Mouse (Mus musculus) thymus, postnatal 4 days (tissue): ENCODE data around the gene Atp2a3.

Source experiments
- DNase-seq: peaks from one replicate; pipeline ENCODE4 v3.0.0; 2021

Atp2a3 gene

DNA sequence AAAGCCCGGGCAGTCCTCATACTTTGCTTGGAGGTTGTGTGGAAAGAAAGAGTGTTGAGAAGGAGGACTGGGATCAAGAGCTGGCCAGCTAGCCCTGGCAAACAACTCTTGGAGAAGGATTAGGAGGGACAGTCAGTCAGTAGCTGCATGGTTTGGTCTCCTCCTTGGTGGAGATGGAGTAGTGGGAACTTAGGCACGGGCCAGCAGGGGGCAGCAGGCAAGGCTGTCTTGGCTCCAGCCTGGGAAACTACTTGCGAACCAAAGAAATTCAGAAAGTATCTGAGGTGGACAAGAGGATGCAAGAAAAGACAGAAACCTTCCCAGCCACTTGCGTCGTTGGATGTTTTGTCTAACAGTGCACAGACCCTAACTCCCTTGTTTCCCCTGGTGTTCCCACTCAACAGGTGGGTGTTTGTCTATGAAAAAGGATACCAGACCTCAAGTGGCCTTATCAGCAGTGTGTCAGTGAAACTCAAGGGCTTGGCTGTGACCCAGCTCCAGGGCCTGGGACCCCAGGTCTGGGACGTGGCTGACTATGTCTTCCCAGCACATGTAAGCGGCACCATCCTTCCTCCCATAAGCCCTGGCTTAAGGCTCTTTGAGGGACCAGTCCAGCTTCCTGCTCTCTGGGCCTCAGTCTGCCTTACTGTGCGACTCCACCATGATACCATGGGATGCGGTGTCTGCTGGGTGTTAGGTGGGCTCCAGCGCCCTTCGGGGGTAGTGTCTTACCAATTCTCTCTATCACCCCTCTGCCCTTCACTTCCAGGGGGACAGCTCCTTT, 46.9 kb downstream of the Atp2a3 start:
- peak; percentile 91 for DNase-seq

DNA sequence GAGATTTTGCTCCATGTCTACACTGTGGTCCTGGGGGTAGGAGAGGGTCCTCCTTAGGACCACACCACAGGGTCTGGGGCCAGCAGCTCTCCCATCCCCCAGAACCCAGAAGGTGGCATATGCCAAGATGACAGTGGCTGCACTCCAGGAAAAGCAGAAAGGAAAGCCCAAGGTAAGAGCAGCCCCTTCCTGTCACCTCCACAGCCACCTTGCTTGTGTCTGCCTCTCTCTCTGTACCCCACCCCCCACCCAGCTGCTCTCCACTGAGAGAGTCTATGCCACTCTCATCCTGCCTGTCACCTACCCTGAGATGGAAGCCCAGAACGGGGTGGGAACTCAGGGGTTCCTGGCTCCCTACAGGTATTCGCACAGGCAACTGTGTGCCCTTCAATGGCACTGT, 47.9 kb downstream of the Atp2a3 start:
- DNase-seq, result peak; percentile 61

DNA sequence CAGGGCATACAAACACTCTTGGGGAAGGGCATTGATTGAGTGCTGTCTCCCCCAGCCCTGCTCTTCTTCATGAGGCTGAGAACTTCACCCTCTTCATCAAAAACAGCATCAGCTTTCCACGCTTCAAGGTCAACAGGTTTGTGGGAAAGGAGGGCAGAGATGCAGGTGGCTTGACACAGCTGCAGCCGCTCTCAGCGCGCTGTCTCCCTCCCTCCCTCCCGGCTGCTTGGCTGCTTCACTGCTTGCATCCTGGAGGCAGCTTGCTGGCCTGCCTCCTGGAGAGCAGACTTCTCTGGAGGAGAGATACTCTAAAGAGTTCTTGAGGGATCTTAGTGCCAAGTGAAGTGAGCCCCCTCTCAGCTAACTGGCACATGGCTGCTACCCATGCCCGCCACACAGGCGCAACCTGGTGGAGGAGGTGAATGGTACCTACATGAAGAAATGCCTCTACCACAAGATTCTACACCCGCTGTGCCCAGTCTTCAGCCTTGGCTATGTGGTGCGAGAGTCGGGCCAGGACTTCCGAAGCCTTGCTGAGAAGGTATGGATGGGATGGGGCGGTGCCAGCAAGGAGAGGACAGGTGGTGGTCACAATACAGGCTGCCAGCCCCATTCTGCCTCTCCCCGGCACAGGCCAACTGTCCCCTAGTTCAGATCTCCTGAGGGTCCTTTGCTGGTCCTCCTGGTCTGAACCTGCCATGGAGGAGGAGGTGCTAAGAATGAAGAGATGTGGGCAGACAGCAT, 48.7 kb downstream of the Atp2a3 start:
- peak; percentile 68 for DNase-seq

DNA sequence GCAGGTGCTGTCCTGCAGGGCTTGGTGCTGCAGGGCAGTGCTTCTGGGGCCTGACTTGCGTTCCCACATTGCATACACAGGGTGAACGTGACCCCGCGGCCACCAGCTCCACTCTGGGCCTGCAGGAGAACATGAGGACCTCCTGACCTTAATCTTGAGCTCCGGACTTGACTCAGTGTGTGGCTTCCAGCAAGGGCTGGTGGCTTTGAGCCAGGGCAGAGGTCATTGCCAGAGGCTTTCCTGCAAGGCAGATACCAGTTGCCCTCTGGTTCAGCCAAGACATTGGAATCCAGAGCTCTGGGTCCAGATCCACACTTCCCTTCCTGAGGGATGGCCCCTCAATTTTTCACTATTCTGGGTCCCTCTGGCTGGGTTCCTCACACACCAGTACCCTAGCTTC, 53.0 kb downstream of the Atp2a3 start:
- DNase-seq, result peak; percentile 46

DNA sequence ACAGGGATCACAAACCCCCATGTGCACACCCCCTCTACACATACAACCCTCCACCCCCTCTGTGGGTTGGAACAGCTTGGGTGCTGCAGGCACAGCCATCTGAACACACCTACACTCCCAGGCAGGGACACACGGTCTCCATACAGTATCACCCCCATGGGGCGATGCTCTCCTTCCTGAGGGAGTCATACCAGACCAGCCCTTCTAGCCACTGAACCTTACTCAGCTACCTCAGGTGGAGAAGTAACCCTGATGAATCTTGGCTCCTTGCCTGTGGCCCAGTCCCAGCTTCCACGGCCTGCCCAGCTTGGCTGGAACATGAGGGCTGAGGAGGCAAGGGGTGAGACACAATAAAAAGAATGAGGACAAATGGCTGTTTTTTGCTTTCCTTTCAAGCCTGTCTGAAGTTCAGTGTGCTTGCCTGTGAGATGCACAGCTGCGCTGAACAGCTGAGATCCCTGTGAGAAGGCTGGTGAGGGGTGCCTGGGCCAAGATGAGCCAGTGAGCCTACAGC, 53.9 kb downstream of the Atp2a3 start:
- DNase-seq, result peak; percentile 73

DNA sequence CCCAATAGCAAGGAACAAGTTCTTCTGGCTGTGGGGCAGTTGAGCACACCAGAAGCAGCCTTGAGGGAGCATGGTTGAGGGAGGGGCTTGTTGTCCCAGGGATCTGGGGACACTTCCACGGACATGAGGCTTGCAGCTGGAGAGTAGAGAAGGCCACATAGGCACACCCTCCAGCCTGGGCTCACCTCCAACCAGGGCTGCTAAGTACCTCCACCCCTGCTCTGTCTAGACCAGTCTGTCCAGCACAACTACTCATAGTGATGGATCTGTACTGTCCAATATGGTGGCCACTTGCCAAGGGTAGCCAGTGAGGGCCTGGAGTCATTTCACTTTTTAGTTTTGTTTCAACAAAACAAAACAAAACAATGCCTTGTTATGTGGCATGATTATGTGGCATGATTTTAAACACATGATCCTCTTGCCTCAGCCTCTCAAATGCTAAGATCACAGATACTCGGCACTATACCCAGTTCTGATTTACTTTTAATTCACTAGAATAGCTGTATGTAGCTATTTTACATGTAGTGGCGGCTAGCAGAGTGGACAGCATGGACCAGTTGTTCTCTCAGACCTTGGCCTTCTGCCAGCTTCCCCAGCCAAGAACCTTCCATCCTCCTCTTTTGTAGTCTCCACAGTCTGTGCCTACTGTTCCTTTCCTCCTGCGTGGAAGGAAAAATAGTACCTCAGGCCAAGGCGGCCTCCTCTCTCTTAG, 54.6 kb downstream of the Atp2a3 start:
- DNase-seq, result no peak

DNA sequence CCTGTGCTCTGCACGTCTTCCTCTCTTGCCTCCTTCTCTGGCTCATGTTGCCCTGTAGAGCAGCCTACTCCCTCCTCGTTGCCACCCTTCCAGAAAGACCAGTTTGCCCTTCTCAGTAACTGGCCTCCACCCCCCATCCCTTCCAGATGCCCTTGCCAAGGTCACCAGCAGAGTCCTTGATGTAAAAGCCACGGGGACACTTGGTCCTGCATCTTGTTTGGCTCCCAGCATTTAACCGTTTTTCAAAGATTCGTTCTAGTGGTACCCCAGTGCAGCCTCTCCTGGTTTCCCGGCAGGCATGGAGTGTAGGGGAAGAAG, 55.1 kb downstream of the Atp2a3 start:
- no peak for DNase-seq

DNA sequence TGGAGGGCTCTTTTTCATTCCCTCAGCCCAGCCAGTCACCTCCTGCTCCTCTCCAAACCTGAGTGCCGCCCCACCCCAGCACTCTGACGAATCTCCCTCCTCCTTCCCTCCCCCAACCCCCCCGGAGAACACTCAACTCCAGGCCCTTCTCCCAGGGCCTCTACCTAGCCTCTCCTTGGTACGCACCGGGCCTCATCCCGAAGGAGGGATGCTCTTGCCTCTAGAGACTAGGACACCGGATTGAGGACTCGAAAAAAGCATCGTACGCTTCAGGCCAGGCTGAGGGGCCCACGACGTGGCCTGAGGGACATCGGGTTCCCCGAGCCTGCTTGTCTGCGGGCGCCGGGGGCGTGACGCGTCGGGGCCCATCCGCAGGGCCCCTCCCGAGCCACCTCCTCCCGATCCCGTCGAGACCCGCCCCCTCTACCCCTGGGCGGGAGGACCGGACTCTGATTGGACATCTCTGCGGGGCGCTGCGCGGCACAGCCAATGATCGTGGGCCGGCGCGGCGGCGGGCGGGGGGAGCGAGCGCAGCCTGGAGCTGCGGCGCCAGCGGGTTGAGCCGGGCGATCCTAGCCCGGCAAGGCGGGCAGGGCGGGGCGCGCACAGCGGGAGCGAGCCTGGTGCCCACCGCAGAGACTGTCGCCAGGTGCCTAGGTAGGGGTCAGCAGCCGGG, 57.6 kb downstream of the Atp2a3 start, which contains the start of gene Camkk1:
Gene Camkk1, plus strand, starts transcription at position 538 of the 676 bp plus-strand sequence.
- peak; percentile 96 for DNase-seq

DNA sequence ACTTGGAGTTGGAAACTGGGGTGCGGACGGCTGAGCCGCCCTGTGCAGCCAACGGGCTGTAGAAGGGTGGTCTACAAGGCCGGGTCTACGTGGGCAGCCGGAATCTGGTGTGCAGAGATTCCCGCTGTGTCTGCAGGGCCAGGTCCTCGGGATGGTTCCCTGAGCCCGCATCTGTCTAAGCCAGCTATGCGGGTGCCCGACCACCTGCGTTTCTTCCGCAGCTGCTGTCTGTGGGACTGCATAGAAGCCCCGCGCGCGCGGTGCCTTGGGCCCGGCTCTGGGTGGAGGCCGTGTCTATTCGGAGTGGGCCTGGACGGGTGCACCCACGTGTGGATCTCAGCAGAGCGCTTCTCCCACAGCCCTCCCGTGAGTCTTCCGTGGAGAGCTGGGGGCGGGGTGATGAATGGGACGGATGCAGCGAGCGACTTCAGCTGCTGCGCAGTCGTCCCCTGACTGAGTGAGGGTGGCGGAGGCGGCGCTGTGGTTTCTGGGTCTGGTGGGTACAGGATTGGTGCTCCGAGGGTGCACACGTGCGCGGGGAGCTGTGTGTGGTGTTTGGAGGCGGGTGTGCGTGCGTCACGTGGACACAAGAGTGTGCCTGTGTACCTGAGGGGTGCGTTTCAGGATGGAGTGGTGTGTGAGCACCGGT, 58.3 kb downstream of the Atp2a3 start:
- DNase-seq, result peak; percentile 93

DNA sequence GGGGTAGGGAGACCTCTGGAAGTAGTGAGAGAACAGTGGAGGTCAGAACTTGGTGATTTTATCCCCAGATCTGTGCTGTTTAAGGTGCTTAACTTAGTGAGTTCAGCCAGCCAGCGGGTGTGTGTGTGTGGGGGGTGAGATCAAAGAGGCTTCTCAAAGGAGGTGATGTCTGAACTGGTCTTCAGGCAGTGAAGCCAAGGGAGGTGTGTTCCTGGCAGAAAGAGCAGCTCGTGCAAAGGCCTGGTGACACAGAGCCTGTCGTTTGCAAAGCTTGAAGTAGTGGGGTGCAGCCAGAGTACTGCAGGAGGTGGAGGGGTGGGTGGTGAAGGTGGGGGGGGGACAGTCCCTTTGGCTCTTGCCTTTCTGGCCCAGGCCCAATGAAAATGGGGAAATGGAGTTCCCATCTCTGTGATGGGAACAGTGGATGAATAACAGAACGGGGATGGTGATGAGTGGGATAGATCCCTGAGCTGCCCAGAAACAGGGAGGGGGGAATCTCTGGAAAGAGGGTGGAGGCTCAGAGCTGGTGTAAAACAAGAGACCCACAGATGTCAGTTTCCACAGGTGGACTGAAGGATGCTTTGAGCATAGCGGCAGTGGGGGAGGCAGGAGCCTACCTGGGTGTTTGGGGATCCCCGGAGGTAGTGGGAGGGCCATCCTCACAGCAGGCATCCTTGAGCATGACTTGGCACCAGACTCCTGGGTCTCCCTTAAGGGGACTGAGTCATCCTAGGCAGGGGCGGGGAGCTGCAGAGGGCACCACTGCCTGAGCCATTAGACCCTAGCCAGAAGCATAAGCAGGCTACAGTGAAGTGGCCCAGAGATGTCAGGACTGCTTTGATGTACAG, 60.2 kb downstream of the Atp2a3 start:
- no peak for DNase-seq

DNA sequence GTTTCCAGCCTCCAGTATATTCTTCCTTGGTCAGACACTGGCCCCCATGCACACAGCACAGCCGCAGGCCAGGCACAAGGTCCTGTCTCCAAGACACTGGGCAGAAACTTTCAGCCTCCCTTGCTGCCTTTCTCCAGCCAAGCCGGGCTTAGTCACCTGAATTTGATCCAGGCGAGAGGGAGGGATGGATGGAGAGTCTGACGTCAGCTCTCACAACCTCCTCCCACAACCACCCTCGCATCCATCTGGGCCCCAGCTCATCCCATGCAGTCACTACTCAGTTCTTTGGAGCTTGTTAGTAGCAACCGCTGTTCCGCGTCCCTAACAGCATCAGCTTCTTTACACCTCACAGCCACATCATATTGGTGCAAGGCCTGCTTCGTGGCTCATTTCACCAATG, 62.1 kb downstream of the Atp2a3 start:
- DNase-seq, result peak; percentile 13

DNA sequence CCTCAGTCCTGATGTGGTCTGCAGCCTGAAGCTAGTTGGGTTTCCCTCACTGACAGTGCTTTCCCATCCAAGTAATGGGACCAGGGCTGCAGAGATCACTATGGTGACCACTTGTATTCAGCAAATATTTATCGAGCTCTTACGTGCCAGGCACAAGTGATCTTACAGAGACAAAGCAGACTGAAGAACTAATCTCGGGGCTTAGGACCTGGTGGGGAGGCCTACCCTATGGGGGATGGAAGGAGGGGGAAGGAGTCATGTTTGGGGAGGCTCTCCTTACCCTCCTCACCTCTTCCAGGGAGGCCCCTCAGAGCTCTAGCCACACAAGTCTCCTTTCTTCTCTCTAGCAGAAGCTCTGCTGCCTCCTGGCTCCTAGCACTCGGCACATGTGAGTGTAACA, 62.9 kb downstream of the Atp2a3 start:
- no peak for DNase-seq

DNA sequence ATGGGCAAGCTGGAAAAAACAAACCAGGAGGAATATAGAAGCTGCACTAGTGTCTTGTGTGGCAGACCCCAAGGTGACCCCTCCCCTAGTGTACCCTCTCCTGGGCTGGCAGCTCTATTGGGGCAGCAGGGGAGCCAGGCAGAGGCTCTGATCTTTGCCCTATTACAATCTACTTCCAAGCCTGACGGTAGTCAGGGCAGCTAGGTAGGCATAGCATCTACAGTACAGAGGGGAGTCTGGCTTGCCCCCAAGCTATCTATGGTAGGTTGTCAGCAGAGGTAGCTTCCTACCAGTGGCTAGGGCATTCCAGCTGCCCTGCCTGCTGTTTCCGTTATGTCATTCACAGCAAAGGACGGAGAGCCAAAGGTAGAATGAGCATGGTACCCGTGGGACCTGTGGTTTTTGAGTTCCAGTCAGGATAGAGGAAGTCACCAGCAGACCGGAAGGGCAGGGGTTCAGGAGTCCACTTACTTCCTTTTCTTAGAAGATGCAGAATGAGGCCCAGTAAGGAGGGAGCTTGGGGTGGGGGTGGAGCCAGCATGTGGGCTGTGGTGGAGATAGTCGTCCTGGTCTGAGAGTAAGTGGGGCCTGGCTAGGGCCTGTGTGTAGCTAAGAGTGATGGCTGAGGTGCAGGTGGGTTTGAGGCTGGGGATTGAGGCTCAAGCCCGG, 63.4 kb downstream of the Atp2a3 start:
- peak; percentile 26 for DNase-seq

DNA sequence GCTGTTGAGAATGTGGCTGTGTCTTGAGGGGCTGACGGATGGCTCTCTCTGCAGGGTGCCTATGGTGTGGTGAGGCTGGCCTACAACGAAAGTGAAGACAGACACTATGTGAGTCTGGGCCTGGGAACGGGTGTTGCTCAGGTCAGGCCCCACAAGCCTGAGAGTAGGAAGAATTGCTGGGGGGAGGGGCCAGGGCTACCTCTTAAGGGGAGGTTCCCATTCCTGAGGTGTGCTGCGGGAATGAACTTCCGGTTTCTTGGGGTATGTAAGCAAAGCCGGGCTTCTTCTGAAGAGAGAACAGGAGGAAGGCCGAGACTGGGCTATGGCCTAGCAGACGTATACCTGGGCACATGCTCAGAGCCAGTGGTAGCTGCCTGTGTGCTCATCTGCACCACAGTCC, 66.0 kb downstream of the Atp2a3 start:
- no peak for DNase-seq

DNA sequence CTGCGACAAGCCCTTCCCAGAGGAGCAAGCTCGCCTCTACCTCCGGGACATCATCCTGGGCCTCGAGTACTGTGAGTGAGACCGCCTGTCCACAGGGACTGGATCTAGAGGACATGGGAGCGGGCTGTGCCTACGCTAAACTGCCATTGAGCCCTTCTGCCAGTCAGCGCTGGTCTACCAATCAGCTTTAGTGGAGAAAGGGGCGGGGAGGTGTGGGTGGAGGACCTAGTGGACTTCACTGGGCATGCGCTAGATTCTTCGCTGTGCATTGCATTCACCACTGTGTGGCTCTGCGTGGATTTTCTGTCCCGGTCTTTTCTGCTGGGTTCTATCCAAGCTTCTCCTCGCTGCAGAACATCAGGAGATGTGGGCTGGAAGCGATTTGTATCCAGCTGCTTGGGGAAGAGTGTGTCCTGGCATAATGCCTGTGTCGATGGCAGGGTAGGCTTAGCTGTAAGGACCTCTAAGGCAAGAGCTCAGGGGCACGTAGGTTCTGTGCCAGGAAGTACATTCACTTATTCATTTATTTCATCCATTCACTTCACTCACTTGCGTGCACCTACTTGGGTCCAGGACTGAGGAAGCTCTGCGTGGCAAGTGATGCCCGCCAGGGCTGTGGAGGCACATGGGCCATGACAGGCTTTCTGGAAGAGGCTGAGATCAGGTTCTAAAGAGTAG, 70.0 kb downstream of the Atp2a3 start:
- peak; percentile 52 for DNase-seq

DNA sequence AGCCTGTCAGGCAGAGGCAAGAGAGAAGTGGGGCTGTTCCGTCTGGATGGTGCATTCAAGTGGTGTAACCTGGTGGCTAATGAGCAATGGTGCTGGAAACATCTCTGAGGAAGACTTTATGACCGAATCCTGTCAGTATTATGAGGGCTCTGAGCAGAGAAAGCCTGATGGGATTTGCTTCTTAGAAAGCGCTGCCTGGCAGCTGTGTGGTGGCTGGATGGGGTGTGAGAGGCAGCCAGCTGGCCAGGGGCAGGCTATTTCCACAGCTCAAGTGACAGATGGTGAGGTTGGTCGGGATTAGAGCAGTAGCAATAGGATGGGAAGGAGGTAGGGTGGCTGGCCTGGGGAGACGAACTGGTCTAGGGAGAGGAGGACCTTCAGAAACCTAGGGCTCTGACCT, 70.6 kb downstream of the Atp2a3 start:
- DNase-seq, result no peak

DNA sequence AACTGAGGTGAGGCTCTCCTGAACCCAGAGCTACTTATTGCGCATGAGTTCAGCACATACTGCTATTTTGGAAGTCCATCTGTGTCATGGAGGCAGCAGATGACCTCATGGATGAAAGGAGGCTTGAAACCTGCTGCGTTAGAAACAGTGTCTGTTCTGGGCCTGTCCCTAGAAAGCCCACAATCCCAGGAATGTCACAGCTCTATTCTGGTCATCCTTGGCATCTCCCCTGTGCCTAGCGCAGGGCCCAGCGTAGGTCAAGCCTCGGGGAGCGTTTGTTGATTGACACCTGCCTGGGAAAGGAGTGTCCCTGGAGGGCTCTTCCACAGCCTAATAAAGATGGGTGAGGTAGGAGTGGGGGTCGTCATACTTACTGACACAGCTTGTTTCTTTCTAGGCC, 75.1 kb downstream of the Atp2a3 start:
- no peak for DNase-seq

DNA sequence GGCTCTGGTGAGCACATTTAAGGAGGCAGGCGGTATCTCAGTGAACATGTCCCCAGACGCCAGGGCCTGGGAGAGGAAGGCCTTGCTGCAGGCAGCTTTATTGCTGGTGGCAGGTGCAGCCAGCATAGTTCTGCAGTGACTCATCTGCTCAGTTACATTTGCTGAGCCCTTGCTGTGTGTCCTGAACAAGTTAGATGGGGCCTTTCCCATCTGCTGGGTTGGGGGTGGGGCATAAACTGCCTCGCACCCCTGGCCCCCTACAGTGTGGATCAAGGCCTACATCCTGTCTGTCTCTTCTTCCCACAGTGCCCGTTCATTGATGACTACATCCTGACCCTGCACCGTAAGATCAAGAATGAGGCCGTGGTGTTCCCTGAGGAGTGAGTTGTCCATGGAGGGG, 75.9 kb downstream of the Atp2a3 start:
- DNase-seq, result peak; percentile 63

DNA sequence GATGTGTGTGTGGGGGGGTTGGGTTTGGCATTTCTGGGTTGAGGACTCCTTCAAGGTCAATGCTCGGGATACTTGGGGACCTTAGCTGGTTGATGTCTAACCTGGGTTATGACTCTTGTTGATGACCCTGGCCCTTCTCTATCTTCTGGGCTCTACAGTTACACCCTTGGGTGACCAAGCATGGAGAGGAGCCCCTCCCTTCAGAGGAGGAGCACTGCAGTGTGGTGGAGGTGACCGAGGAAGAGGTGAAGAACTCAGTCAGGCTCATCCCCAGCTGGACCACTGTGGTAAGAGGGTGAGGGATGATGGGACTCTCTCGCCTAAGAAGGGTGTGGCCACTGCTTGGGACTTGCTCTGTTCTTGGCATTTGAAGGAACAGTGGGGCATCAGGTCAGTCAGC, 76.7 kb downstream of the Atp2a3 start:
- no peak for DNase-seq

DNA sequence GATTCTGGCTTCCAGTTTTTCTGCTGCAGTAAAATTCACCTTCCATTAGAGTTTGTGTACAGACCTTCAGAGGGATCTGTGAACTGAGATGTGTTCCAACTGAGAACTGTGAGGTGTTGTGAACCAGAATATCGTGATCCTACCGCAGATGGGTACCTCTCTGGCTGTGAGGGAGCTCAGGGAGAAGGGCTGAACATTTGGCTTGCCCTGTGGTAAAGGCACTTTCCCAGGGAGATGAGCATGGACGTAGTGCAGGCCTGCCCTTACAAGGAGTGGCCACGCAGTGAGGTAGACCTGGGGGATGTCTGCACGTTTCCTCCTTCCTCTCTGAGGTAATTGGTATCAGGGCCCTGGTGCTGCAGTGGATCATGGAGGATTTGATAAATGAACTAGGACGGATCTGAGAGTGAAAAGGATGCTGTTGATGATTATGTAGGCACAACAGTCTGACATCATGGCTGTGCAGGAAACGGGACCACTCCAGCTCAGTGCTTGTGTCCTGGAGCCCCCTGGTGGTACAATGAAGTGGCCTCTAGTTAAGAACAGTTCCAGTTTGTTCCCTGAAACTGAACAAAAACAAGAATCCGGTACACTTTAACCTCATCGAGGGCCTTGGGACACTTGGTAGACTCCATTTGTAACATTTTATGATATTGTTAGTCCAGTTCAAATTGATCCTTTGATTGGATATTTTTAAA, 78.3 kb downstream of the Atp2a3 start:
- DNase-seq, result peak; percentile 85
